Mouse (Mus musculus) large intestine, adult 2 months (tissue): ENCODE results near the gene Nxph3. TPM values are rescaled to one million over a fixed set of nuclear protein-coding genes. Genes with fewer than 3 reads are reported as not detected.
"Not testable (repeated sequence)": the region's sequence is repeated elsewhere in the genome, so short reads cannot be mapped to it uniquely, and the experiment has no call there.

Source experiments
- DNase-seq: peaks from one replicate; pipeline ENCODE4 v3.0.0-alpha.2; 2012; ENCODE audit warnings: low read depth, low spot score
- WGBS: fragments of 180-500 bp; shearing (Covaris S2); methylation state at CpG from one replicate; pipeline ENCODE4 v1.1.7; 2018; 5-methylcytosine and 5-hydroxymethylcytosine counted together
- polyA plus RNA-seq: library from polyadenylated mRNA; depleted of rRNA; stranded (reverse); fragments of >200 nt; gene quantifications from 2 replicates; pipeline ENCODE4 v1.2.3, GENCODE M21; 2012

The Nxph3 gene
- polyA plus RNA-seq, 1 experiment: 0.53 TPM

DNA sequence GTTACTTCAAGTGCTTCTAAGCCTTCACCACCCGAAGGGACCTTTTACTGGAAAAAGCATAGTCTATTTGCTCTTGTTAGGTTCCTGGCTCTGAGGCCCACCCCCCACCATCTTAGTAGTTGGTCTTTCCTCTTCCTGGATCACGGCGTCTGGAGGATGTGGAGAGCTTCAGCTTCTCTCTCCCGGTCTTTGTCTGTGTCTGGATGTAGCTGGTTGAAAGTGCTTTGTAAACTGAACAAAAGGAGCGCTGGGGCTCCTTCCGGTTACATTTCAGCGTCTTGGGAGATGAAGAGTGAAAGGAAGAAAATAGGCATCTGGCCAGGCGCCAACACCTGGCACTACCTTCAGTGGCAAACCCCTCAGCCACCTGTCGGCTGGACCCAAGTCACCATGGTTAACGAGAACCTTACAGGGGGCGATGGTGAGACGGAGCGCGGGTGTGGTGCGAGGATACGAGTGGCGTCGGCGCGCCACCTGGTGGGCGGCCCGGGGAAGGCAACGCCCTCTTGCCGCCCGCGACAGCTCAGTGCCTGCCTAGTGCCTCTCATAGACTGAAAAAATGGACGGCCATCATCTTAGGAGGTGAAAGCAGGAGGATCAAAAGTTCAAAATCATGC is 6.2 kb upstream of the Nxph3 start:
- 3% methylated on average over 27 of the region's 27 CpGs for WGBS

GRCm38 (mm10) chr11:95519996-95520395 is 5.6 kb upstream of the Nxph3 start:
- 51% methylated on average over 3 of the region's 3 CpGs for WGBS
- no peak for DNase-seq

More for the DNA sequence above, 6.2 kb upstream of the Nxph3 start:
- DNase-seq: peak; percentile 52

- DNase-seq: no peak
- 80% methylated on average over 10 of the region's 10 CpGs for WGBS
These were observed 4.9 kb upstream of the Nxph3 start for GRCm38 (mm10) chr11:95519299-95519698.

DNA sequence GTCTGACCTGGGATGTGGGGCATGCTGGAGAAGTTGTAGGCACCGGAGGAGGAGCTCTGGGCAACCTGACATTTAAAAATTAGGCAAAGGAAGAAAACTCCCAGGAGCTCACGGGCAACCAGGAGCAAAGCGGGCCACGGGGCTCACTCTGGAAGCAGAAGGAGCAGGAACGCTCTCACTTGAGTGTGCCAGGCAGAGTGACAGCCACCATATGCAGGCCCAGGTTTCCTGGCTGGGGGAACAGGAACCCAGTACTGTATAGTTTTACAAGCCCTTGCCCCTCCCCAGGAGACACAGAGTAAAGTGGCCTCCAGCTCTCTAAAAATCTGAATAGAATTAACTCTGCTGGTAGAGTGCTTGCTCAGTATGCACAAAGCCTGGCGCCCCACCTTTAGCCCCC is 2.8 kb upstream of the Nxph3 start:
- no peak for DNase-seq
- WGBS: 61% methylated on average over 6 of the region's 6 CpGs

DNA sequence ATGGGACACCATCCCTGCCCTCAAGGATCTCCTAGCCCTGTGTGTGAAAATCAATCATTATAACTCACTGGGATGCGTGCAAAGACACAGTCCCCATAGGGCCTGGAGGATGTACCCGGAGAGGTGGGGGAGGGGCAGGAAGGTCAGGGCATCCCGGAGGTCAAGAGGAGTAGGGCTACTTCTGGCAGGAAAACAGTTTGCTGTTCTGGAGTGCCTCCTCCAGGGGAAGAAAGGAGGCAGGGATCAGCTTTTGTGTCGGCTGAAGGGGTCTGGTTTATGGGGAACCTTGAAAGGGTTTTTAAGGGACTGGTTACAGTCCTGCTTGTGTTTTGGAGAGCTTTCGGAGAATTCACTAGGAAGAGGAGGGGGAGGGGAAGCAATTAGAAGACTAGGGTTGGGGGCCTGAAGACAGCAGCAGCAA is 2.1 kb upstream of the Nxph3 start:
- WGBS: 24% methylated on average over 5 of the region's 5 CpGs
- no peak for DNase-seq

DNA sequence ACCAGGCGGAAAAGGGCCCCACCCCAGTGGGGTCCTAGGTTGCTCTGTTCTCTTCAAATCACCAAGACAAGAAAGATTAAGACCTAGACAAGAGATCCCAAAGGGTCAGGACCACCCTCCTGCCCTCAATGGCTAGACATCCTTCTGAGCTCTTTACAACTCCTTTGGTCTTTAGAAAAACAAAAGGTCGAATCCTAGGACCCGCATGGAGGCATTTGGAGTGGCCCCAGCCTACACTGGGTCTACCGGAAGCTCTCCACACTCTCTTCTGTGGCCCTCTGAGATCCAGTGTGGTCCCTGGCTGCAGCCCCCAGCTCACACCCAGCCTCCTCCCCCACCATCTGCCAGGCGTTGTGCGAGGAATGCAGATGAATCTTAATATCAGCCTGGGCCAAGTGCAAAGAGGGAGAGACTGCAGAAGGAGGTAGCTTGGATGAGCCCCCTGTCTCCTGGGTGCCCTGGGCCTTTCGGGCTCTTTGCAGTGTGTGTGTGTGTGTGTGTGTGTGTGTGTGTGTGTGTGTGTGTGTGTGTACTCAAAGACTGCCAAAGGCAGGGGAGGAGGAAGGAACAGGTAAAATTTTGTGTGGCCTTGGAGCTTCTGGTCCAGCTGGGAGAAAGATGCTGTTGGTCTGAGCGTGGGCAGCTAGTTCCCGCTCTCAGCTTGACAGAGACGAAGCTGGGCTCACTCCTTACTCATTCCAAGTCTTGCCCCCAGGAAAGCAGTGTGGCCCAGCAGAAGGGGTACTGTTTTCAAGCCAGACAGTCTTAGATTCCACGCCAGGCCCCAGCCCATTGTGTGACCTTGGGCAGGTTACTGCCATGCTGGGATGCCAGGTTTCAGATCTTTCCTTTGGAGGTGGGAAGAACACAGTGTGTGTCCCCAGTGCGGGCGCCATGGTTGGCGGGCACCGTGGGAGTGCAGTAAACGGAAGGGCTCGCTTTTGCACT is 1.3 kb upstream of the Nxph3 start:
- no peak for DNase-seq
- WGBS: 71% methylated on average over 17 of the region's 17 CpGs

DNA sequence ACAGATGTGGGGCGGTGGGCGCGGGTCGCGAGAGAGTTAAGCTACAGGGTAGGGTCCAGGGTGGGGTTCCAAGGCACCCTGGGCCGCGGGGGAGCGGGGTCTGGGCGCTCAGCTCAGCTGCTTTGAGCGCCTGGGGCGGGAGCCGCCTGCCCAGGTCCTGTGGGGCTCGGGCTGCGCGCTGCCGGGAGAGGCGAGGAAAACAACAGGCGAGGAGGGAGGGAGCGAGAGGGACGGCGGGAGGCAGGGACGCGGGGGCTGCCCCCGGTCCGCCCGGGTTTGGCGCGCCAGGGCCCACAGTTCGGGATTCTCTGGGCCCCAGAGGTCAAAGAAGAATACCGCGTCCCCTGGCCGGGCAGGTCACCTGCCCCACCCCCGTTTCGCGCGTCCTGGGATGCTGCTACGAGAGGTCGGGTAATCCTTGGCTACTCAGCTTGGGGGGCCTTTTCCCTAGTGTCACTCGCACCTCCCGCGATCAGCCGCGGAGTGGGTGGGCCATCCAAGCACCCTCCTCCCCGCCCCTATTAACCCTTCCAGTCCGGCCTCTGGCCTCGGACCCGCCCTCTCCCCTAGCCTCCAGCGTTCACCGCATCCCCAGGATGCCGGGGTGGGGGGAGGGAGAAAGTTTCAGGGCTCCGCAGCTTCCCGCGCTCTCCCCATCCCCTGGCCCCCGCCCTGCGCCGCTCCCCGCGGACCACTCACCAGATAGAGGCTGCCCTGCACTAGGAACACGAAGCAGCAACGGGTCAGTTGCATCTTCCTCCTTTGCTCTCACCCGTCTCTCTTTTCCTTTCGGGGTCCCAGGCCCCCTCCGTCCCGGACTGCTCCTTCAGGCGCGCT is 691 bp downstream of the Nxph3 start:
- 3% methylated on average over 64 of the region's 66 CpGs for WGBS
- DNase-seq: no peak

DNA sequence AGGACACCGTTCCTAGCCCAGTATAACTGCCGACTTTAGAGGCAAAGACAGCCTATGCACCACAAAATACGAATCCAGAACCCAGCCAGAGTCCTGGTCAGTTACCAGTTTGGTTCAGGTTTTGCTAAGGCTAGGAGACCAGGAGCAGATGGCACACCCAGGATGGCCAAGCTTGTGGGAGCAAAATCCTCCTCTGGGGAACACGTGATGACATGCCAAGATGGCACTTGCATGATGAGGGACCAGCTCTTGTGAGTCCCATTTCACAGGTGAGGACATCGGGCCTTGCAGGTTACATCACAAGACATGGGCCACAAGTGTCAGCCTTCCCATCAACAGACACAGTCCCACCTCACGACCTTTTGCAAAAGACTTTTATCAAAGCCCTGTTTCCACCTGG is 2.0 kb downstream of the Nxph3 start:
- DNase-seq: no peak
- WGBS: 66% methylated on average over 6 of the region's 6 CpGs

DNA sequence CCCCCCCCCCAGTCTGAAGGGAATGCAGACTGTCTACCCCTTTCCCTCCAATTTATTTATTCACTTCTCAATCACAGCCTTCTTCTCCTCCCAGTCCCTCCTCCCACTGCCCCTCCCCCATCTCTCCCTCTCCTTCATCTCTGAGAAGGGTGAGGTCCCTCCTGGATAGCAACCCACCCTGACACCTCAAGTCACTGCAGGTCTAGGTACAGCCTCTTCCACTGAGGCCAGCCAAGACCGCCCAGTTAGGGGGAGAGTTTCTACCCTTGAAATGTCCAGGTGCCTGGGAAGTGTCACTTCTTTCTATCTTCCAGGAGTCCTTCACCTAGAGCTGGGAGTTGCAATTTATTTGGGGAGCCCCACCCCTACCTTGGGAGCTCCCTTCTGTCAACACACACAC is 2.5 kb downstream of the Nxph3 start:
- 81% methylated on average over 1 of the region's 1 CpGs for WGBS
- no peak for DNase-seq

DNA sequence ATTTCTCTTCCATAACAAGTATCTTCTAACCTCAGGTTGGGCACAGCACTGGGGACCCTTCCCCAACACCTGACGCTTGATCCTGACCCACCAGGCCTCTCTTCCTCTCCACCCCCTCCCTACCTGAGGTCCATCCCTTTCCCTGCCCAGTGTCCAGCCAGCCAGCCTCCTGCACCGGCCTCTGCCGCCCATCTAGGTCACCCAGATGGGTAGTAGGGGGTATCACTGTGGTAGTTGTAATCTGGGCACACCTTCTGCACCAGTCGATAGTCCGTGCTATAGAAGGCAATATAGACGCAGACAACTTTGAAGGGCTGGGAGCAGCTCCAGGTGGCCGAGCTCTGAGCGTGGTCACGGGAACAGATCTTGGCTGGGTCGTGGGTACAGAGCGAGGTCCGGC is 3.7 kb downstream of the Nxph3 start:
- no peak for DNase-seq
- 85% methylated on average over 12 of the region's 12 CpGs for WGBS

- no peak for DNase-seq
- WGBS: 57% methylated on average over 6 of the region's 6 CpGs
These were observed 5.1 kb downstream of the Nxph3 start for GRCm38 (mm10) chr11:95509126-95509717.

- no peak for DNase-seq
- 34% methylated on average over 13 of the region's 13 CpGs for WGBS
These were observed 6.0 kb downstream of the Nxph3 start for GRCm38 (mm10) chr11:95508211-95508926.

- WGBS: 70% methylated on average over 5 of the region's 5 CpGs
- no peak for DNase-seq
These were observed 6.6 kb downstream of the Nxph3 start for GRCm38 (mm10) chr11:95507785-95508184.

- 34% methylated on average over 12 of the region's 12 CpGs for WGBS
- no peak for DNase-seq
These were observed 7.2 kb downstream of the Nxph3 start for GRCm38 (mm10) chr11:95507041-95507716.

- no peak for DNase-seq
- WGBS: 77% methylated on average over 6 of the region's 6 CpGs
These were observed 10.1 kb downstream of the Nxph3 start for GRCm38 (mm10) chr11:95504271-95504731.

- no peak for DNase-seq
- 40% methylated on average over 10 of the region's 10 CpGs for WGBS
These were observed 10.7 kb downstream of the Nxph3 start for GRCm38 (mm10) chr11:95503581-95504180.

- not testable (repeated sequence) for DNase-seq
- WGBS: 73% methylated on average over 8 of the region's 8 CpGs
These were observed 12.5 kb downstream of the Nxph3 start for GRCm38 (mm10) chr11:95501826-95502225.

DNA sequence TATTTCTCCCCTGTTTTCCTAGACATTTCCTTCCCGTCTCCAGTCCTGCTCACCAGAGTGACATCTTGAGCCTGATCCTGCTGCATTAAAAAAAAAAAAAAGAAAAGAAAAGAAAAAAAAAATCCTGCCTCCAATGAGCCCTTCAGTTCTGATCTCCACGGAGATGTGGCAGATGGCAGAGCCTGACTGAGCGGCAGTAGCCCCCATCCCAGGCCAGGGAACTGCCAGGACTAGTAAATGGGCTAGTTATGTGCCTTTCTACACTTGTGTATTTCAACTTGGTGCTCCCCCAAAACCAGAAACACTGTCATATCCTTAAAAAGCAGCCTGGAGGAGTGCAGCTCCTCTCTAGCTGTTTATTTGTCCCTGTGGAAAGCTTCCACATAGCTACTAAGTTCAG is 13.5 kb downstream of the Nxph3 start:
- 62% methylated on average over 3 of the region's 3 CpGs for WGBS
- no peak for DNase-seq
